Mouse (Mus musculus): Measurements from ENCODE around the gene Kcnh7.

The Kcnh7 gene

DNA sequence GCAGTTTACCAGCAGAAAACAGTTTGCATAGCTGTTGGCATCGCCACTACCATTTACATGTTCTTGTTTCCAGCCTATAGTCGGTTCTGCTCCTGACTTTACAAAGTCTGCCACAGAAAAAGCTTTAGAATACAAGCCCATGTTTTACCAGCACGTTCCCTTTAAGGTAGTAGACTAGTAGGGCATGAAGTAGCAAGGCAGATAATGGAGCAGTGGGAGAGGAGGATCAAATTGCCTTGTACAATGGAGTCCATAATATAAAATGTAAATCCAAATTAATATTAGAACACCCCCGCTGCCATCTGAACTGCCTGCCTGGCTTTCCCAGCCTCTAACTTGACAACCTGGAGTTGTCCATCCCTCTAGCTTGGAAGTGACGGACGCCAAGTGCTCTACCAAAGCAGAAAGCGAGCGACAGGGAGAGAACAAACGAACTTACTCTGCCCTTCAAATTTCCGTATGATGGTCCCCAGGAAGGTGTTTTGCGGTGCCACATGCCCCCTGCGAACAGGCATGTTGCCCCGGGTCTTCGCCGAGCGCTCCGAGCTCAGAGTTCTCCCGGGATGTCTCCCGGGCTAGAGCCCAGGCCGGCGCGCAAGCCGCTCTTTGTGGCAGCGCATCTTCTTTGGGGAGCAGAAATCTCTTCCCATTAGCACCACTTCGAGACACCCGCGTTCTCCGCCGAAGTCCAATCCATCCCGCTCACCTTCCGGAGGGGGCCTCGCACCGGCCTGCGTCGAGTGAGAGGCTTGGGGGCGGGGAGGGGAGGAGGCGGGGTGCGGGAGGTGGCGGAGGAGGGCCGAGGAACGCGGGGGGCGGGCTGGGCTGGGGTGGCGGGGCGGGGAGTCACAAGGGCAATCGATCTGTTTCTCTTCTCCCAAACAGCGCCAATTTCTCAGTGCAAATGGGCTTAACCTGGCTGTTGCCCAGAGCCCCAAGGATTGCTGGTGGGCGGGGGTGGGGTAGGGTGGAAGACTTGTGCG, at the start of gene Kcnh7:
TSS of gene Kcnh7 (minus strand) at position 725 of the 983 bp plus-strand sequence.
- DNase-seq, result no peak

DNA sequence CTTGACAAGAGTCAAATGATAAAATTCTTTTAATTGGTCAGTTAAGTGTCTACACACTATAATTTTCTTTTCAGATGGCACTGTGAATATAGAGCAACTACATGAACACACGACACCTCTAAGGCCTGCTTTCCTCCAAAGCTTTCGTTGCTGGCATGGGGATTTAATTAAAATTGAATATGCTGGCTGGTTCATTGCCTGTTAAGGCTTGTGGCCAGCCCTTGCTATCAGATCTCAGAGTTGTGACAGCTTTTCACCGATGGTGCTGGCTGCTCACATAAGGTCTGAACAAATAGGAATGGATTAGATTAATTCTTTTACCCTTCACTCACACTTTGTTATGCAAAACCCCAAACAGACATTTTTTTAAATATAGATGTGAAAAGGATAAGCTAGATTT, 23.3 kb upstream of the Kcnh7 start:
- DNase-seq, result no peak

DNA sequence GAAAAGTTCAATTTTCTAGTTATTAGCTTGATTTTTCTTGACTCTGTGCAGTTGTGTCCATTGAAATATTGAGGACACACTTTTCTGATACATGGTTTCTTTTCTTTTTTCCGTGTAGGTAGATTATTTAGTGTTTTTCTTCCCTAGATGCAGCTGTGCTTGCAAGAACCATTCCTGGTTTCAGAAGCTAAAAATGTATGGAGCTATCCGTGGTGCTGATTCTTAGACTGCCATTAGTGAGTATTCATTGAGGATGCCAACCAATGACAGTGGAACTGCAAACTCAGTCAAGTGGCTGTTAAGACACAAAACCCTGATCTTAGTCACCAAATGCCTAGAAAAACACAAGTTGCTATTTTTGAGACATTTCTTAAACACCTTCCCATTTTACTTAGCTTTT, 1.9 kb upstream of the Kcnh7 start:
- DNase-seq, result no peak

DNA sequence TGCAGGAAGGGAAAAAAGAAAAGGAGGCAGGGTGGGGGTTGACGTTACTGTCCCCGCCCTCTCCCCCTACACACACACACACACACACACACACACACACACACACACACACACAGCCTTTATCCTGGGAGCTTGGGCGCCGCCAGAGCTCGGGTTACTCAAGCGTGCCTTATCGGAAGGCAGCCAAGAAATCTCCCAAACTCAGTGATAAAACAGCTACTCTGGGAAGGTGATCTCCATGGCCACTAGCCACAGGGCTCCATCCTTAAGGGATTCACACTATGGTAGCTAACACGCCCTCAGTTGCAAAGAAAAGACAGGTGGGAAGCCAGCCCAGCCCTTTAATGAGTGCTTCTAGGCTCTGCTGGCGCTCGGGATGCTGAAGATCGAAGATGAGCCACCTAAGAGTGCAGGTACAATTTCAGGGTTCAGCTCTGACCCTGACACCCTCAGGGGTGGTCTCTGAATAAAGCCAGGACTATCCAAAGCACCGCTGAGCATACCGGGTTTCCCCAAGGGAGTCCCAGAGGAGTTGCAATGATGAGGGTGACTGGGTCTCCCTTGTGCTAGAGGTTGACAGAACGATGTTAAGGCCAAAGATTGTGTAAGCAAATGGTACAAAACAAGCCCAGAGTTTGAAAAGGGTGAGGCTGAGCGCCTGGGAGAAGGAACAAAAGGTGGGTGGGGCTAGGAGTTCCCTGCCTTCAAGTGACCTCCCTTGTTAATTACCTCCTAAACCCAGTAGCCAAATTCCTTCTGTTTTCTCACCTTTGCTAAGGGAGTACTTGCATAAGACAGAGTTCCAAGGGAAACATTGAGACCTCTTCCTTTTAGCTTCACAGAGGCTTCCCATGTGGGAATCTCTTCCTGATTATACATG, 704 bp upstream of the Kcnh7 start:
- no peak for DNase-seq

DNA sequence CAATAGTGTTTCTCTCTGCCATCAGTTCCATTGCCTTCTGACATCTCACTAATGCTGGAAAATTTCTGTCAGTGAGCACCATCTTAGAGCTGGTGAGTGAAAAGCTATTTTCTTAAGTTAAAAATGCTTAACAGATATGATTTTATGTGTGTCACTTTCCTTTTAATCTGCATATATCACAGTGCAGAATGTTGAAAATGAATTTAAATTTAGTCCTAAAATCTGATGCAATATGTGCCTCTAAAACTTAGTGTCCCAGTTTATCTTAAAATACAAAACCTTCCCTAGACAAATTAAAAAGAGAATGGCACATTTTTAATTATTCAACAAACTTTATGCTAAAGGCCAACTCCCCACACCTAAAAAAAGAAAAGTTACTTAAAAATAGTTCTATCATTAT, 30.4 kb downstream of the Kcnh7 start:
- no peak for DNase-seq

DNA sequence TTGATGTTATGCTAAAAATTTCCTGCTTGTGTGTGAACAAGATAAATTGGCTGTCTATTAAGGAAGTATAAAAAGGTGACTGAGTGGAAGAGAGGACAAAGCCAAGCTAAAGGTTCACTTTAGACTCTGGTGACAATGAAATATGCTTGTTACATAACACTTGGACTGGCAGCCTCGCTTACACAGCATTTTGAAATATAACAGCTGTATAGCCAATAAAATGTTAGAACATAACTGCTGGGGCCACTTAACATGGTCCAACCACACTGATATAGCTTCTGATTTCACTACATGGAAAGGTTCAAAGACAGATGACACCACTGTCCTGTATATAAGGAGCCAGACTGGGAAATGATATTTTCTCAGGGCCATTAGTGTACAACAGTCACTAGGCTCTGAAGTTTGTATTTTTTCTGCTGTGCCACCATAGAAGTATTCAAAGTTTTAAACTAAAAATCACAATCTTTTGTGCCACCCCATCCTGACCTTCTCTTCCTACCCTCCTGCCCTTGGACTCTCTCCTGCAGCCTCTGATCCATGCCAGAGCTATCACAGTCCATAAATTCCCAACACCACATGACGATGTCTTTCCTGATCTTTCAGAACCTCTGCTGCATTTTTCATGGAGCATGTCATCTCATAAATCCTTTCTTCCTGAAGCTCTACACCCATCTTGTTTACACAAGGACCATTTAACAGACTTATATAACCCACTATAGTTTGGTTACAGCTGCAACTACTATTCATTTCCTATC, 56.1 kb downstream of the Kcnh7 start:
- no peak for DNase-seq

DNA sequence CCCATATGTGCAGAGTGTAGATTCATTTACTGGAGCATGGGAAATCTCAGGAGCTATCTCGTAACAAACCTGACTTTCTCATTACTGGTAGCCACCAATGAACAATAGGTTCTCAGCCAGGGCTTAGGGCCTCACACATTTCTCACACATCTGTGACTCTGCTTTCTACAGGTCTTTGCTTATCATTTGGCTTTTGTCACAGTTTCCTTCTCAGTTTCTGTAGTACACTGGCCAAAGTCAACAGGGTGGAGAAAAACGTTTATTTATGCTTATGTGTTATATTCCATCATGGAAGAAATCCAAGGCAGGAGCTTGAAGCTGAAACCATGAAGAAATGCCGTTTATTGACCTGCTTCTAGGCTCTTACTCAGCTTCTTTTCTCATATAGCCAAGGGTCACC, 63.8 kb downstream of the Kcnh7 start:
- DNase-seq, result no peak

DNA sequence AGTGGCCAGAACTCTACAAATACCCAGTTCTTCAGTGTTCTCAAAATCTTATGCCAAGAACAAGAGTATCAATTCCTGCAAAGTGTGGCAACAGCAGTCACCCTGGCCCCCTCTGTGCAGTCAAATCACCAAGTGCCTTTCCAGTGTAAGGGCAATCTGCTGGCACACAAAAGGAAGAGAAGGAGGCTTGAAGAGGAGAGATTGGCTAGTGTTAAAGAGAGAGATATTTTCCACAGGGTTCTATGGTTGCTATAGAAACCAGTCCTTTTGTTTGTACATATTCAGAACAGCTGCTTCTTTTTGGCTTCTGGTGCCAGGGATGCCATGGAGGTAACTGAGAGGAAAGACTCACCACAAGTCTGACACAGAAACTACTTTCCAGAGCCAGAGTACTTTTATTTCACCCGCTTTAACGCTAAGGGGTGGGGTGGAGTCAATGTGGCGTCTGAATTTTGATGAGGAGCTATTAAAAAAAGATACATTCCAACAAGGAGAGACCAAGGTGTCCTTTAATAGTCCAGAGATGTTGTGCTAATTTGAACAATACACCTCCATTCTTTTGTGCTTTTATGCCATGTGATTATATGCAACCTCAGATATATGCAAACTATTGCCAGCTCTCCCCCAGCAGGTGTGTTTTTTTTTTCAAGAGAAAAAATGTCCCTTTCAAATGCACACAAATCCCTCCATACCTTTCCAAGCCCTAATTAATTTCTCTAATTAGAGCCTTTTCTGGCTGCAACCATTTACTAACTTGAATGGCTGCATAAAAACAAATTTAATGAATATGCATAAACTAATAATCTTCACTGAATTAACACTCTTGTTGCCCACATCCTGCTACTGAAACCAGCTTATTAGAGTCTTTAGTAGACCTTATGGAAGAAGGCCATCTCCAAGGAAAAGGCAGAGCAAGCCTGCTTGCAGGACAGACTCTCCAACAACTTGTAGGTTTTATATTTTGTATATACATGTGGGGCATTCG, 66.6 kb downstream of the Kcnh7 start:
- no peak for DNase-seq

DNA sequence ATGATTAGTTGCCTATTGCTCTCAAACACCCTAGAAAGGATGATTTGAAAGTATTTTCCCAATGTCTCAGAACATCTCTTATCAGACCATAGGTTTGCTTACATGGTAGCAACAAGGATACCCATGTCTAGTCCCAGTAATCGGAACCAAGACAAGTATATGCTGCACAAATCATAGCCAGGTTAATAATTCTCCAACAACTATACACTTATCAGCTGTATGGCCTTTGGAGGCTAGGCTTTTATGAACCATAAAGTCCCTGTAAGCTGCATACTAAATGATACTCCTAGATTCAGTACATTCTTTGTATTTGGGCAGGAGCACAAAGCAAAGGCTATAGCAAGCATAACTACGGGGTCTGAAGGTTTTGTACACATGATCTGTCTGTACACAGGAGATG, 78.1 kb downstream of the Kcnh7 start:
- DNase-seq, result no peak

DNA sequence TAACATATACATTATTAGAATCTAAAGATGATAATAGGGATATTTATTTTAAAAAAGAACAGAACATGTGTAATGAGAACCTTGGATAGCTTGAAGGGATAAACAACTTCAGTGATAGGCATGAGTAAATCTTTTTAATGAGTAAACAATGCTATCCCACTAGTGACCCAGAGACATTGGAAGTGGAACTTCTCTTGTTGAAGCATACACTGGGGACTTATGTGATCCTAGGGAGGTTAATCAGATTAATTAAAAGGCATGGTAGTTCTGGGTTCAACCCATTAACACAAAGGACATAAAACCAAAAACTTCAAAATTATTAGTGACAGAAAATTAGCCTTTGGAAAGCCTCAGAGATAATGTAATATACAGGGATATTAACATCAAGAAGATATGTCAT, 84.4 kb downstream of the Kcnh7 start:
- no peak for DNase-seq

DNA sequence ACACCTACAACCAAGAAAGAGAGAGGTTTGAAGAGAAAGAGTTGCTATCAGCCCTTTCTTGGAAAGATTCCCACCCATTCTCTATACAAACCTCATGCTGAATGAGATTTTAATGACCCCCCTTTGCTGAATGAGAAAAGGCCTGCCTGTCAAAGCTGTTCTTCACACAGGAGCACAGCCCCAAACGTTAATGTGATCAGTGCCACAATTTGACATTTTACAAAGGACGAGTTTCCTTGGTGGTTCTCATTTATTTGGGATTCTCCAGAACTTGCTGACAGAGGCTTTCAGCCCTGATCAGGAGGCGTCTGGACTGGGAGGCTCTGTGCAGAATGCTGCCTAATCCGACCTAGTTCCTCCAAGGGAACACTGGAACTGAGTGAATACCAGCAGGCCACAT, 92.3 kb downstream of the Kcnh7 start:
- DNase-seq, result no peak

DNA sequence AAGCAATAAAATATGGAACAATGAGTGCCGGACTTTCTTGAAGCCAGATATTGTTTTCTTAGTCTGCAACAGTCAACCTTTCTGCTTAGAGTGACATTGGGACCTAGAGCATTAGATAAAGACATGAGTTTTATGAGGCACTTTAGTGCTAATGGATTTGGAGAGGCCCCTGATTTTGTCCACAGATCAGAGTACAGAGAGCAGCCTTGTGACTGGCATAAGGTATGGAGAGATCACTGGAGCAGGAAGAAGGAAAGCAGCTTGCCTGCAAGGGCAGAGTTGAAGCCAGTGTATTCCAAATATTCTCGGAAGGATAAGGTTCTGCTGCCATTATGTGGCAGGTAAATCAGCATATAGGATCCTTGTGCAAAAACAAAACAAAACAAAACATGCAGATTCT, 93.6 kb downstream of the Kcnh7 start:
- no peak for DNase-seq

DNA sequence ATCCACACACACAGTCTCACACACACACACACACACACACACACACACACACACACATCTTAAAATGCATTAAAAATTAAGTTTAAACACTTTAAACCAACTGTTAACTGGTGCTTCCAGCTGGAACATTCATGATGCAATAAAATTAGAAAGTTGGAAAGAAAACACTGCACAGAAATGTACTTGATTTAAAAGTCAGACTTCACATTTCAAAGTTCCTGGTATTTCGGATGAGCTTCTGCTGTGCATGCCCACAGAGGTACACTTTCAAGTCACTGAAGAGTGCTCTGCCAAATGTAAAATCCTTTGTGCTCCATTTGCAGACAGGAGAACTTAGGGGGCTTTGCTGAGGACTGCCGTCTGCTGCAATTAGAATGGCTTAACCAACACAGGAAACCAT, 125.7 kb downstream of the Kcnh7 start:
- no peak for DNase-seq

DNA sequence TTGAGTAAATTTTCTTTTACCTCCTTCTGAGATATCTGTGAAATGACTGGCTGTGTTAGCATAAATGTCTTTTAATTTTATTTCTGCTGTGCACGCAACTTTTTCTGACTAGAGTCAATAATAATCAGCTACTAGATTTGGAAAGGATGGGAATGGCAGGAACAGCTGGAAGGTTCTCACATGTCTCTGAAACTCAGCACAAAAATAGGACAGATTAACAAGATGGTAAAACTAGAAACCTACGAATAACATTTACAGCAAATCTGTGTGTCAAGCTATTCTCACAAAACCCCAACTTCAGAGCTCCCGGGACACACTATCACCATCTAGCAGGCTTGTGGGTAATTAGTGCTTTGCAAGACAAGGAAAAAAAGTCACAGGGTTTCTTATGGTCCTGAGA, 134.2 kb downstream of the Kcnh7 start:
- no peak for DNase-seq

DNA sequence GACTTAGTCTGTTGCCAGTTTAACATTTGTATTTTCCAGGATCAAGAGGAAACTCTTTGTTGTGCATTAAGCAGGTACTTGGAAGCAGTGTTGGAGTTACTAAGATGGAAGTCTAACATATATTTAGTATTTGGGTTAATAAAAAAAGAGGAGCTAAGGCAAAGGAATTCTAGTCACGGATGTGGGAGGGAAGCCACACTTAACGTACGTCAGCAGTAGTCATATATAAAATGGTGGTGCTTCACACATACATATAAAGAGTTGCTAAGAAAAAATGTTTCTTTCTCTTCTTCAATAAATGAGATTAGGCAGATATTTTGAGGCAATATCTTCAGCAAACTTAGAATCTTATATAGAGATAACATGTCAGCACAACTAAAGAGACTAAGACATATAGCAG, 144.4 kb downstream of the Kcnh7 start:
- no peak for DNase-seq

DNA sequence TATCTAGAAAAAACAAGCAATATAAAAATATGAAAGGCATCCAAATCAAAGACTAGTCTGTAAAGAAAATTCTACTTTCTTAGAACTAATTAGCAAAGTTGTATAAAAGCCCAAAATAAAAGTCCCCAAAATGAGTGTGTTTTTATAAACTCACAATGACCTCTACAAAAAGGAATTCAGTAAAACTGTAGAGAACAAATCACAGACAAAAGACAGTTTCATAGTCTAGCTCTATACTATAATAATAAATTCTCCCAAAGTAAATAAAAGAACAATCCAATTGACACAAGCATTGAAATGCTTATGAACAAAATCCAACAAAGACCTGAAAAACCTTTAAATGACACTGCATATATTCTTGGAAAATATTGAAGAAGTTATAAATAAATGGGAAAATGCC, 169.2 kb downstream of the Kcnh7 start:
- DNase-seq, result no peak

DNA sequence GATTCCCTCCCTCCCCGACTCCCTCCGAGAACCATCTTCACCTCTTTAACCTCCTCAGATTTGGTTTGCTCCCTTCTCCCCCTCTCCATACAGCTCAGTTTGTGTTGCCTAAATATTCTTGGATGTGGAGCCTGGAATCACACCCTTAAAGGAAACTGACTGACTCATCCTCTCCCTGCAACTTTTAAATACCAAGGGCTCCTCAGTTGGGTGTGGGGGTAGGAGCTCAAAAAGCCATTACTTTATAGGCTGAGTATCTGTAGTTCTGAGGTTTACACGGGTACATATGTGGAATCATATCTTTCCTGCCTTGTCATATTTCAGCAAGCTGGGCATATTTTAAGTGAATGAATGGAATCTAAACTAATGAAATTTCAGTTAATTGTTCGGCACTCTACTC, 174.9 kb downstream of the Kcnh7 start:
- DNase-seq, result no peak

DNA sequence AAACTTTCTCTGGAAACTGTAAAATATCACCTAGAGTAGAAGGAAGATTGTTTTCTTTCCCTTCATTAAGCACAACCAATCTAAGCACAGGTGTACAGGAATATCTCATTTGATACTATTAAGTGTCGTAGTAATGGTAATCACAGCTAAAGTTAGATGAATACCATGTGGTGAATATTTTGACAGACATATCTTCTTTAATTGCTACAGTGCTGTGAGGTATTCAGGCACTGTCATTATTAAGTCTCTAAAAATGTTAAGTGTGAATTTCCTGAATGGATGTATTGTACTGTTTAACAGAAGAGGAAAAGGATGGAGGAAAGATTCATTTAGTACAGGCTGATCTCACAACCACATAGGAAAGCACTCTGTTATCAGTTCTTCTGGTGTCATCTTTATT, 181.3 kb downstream of the Kcnh7 start:
- DNase-seq, result no peak

DNA sequence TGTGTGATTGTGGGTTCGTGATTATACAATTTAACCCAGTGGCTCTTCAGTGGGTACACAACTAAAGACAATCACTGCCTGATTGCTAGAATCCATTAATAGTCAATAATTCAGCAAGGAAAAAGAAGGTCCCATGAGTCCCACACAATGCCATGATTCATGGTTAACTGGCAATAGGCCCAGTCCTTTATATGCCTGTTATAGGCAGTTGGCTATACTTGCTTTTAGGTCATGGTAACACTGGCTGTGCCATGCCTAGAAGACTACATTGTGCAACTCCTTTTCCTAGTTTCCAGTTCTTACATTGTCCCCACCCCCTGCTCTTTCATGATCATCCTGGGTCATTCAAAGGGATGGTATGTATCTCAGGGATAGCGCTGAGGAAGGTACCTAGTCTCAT, 186.4 kb downstream of the Kcnh7 start:
- no peak for DNase-seq

DNA sequence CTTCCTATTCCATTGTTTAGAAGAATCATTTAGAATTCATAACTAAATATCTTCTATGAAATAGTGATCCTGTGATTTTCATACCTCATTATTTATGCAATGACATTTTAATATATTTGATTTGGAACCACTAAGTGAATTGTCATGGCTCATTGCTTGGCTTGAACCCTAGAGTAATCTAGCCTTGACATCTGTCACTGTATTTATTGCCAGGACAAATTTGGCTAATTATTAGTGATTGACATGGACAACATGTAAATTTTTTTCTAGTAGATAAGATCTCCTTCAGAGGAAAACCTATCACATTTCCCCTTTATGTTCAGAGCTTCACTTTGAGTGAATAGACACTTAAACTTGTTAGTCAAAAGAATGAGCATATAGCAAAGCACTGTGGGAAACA, 195.5 kb downstream of the Kcnh7 start:
- no peak for DNase-seq

DNA sequence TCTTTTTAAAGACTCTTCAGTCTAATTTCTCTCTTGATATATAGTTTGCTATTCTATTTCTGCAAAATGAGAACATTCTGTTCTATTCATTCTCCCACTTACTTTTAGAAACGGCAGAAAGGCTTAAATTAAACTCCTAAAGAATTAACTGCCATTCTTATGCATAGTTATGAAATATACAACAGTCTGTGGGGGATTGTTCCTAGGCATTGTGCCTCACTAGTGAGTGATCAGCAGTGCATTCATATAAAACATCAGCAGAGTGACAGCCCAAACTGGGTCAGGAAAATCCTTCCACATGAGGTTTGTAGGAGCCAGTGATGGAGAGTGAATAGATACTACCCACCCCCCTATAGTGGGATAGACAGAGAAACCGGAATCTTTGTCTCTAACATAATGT, 200.2 kb downstream of the Kcnh7 start:
- DNase-seq, result no peak

Measured in cerebellum, adult 8-10 months (tissue).